Mouse (Mus musculus): ENCODE data around the gene Cacna1h. TPM values are rescaled to one million over a fixed set of nuclear protein-coding genes. Genes with fewer than 3 reads are reported as not detected.
A peak's percentile ranks its signal among the peaks of the same experiment; 100 is the strongest.

Gene Cacna1h
- polyA plus RNA-seq, 1 experiment from 2014 or later = 2.2 TPM

GRCm38 (mm10) chr17:25406011-25406441 lies 27.6 kb downstream of the Cacna1h start:
- ATAC-seq = no peak
- H3K9me3 ChIP-seq (ENCODE audit: control insufficient read depth, low read length) = no peaks in the 10 kb centered on the region
- no peak overlapping the region for H3K4me3 ChIP-seq (ENCODE audit: low read length)
- 31% methylated on average over 6 of the region's 6 CpGs for WGBS
- no peaks in the 10 kb centered on the region for H3K36me3 ChIP-seq (ENCODE audit: control insufficient read depth, insufficient read depth, low read length)
- H3K4me2 ChIP-seq (ENCODE audit: low read depth, low read length) = no peak overlapping the region
- H3K4me1 ChIP-seq (ENCODE audit: control insufficient read depth, insufficient read depth, low read length) = peaks cover 31% of the 10 kb centered on the region
- no peaks in the 10 kb centered on the region for H3K27me3 ChIP-seq (replicated peaks; ENCODE audit: control insufficient read depth, insufficient read depth, low read length)
- peak overlapping the region; percentile 32; the same call in 1 of the 2 replicates for H3K9ac ChIP-seq (ENCODE audit: low read depth, low read length)
- peak overlapping the region; percentile 63 for H3K27ac ChIP-seq (ENCODE audit: low read length)

GRCm38 (mm10) chr17:25405224-25405895 lies 28.2 kb downstream of the Cacna1h start:
- Histone ChIP-seq H3K36me3 (ENCODE audit: control insufficient read depth, insufficient read depth, low read length) (no peaks in the 10 kb centered on the region), H3K9ac (ENCODE audit: low read depth, low read length) (peak overlapping the region; percentile 32; the same call in 1 of the 2 replicates), H3K9me3 (ENCODE audit: control insufficient read depth, low read length) (no peaks in the 10 kb centered on the region), H3K4me3 (ENCODE audit: low read length) (no peak overlapping the region), H3K4me2 (ENCODE audit: low read depth, low read length) (no peak overlapping the region), H3K4me1 (ENCODE audit: control insufficient read depth, insufficient read depth, low read length) (peaks cover 31% of the 10 kb centered on the region), H3K27me3 (replicated peaks; ENCODE audit: control insufficient read depth, insufficient read depth, low read length) (no peaks in the 10 kb centered on the region), H3K27ac (ENCODE audit: low read length) (peak overlapping the region; percentile 63)
- 6% methylated on average over 10 of the region's 10 CpGs for WGBS
- ATAC-seq = peak; percentile 79

- H3K9ac ChIP-seq (ENCODE audit: low read depth, low read length) = no peak overlapping the region
- ATAC-seq = no peak
- no peaks in the 10 kb centered on the region for H3K36me3 ChIP-seq (ENCODE audit: control insufficient read depth, insufficient read depth, low read length)
- no peaks in the 10 kb centered on the region for H3K9me3 ChIP-seq (ENCODE audit: control insufficient read depth, low read length)
- peaks cover 27% of the 10 kb centered on the region for H3K4me1 ChIP-seq (ENCODE audit: control insufficient read depth, insufficient read depth, low read length)
- WGBS = 61% methylated on average over 3 of the region's 3 CpGs
- H3K4me2 ChIP-seq (ENCODE audit: low read depth, low read length) = no peak overlapping the region
- H3K4me3 ChIP-seq (ENCODE audit: low read length) = no peak overlapping the region
- no peaks in the 10 kb centered on the region for H3K27me3 ChIP-seq (replicated peaks; ENCODE audit: control insufficient read depth, insufficient read depth, low read length)
- H3K27ac ChIP-seq (ENCODE audit: low read length) = no peak overlapping the region
These were observed 29.4 kb downstream of the Cacna1h start for GRCm38 (mm10) chr17:25404190-25404589.

GRCm38 (mm10) chr17:25402224-25402623 lies 31.4 kb downstream of the Cacna1h start:
- peaks cover 26% of the 10 kb centered on the region for H3K4me1 ChIP-seq (ENCODE audit: control insufficient read depth, insufficient read depth, low read length)

GRCm38 (mm10) chr17:25401491-25401890 lies 32.1 kb downstream of the Cacna1h start:
- Histone ChIP-seq H3K36me3 (ENCODE audit: control insufficient read depth, insufficient read depth, low read length) (no peaks in the 10 kb centered on the region), H3K27me3 (replicated peaks; ENCODE audit: control insufficient read depth, insufficient read depth, low read length) (no peaks in the 10 kb centered on the region), H3K9ac (ENCODE audit: low read depth, low read length) (no peak overlapping the region), H3K9me3 (ENCODE audit: control insufficient read depth, low read length) (no peaks in the 10 kb centered on the region), H3K4me2 (ENCODE audit: low read depth, low read length) (no peak overlapping the region), H3K4me1 (ENCODE audit: control insufficient read depth, insufficient read depth, low read length) (peaks cover 19% of the 10 kb centered on the region), H3K4me3 (ENCODE audit: low read length) (no peak overlapping the region), H3K27ac (ENCODE audit: low read length) (no peak overlapping the region)
- WGBS = 54% methylated on average over 4 of the region's 4 CpGs
- ATAC-seq = no peak

More at GRCm38 (mm10) chr17:25402224-25402623, 31.4 kb downstream of the Cacna1h start:
- no peak overlapping the region for H3K4me2 ChIP-seq (ENCODE audit: low read depth, low read length)
- H3K9me3 ChIP-seq (ENCODE audit: control insufficient read depth, low read length) = no peaks in the 10 kb centered on the region
- no peak overlapping the region for H3K4me3 ChIP-seq (ENCODE audit: low read length)
- WGBS = 87% methylated on average over 13 of the region's 13 CpGs
- H3K27me3 ChIP-seq (replicated peaks; ENCODE audit: control insufficient read depth, insufficient read depth, low read length) = no peaks in the 10 kb centered on the region
- H3K9ac ChIP-seq (ENCODE audit: low read depth, low read length) = no peak overlapping the region
- no peak overlapping the region for H3K27ac ChIP-seq (ENCODE audit: low read length)
- no peak for ATAC-seq
- no peaks in the 10 kb centered on the region for H3K36me3 ChIP-seq (ENCODE audit: control insufficient read depth, insufficient read depth, low read length)

- no peak for ATAC-seq
- Histone ChIP-seq H3K4me3 (ENCODE audit: low read length) (no peak overlapping the region), H3K4me2 (ENCODE audit: low read depth, low read length) (no peak overlapping the region), H3K9ac (ENCODE audit: low read depth, low read length) (no peak overlapping the region), H3K27me3 (replicated peaks; ENCODE audit: control insufficient read depth, insufficient read depth, low read length) (no peaks in the 10 kb centered on the region), H3K9me3 (ENCODE audit: control insufficient read depth, low read length) (no peaks in the 10 kb centered on the region), H3K4me1 (ENCODE audit: control insufficient read depth, insufficient read depth, low read length) (peaks cover 9% of the 10 kb centered on the region), H3K27ac (ENCODE audit: low read length) (no peak overlapping the region), H3K36me3 (ENCODE audit: control insufficient read depth, insufficient read depth, low read length) (no peaks in the 10 kb centered on the region)
- 10% methylated on average over 7 of the region's 7 CpGs for WGBS
These were observed 33.1 kb downstream of the Cacna1h start for GRCm38 (mm10) chr17:25400443-25400842.

GRCm38 (mm10) chr17:25398520-25398838 lies 35.1 kb downstream of the Cacna1h start:
- 0 out of 2 replicates have a peak, but pooled peaks have one; percentile 39 for ATAC-seq
- Histone ChIP-seq H3K36me3 (ENCODE audit: control insufficient read depth, insufficient read depth, low read length) (no peaks in the 10 kb centered on the region), H3K9me3 (ENCODE audit: control insufficient read depth, low read length) (no peaks in the 10 kb centered on the region), H3K4me1 (ENCODE audit: control insufficient read depth, insufficient read depth, low read length) (no peaks in the 10 kb centered on the region), H3K4me2 (ENCODE audit: low read depth, low read length) (no peak overlapping the region), H3K9ac (ENCODE audit: low read depth, low read length) (no peak overlapping the region), H3K4me3 (ENCODE audit: low read length) (no peak overlapping the region), H3K27me3 (replicated peaks; ENCODE audit: control insufficient read depth, insufficient read depth, low read length) (no peaks in the 10 kb centered on the region), H3K27ac (ENCODE audit: low read length) (no peak overlapping the region)
- 63% methylated on average over 13 of the region's 13 CpGs for WGBS

- H3K4me3 ChIP-seq (ENCODE audit: low read length) = no peak overlapping the region
- ATAC-seq = peak; percentile 14; the same call in 1 of the 2 replicates
- WGBS = 38% methylated on average over 14 of the region's 14 CpGs
These were observed 35.6 kb downstream of the Cacna1h start for GRCm38 (mm10) chr17:25397804-25398519.

GRCm38 (mm10) chr17:25394526-25394925 lies 39.1 kb downstream of the Cacna1h start:
- Histone ChIP-seq H3K27me3 (replicated peaks; ENCODE audit: control insufficient read depth, insufficient read depth, low read length) (no peaks in the 10 kb centered on the region), H3K4me2 (ENCODE audit: low read depth, low read length) (no peak overlapping the region), H3K27ac (ENCODE audit: low read length) (no peak overlapping the region), H3K36me3 (ENCODE audit: control insufficient read depth, insufficient read depth, low read length) (no peaks in the 10 kb centered on the region), H3K4me3 (ENCODE audit: low read length) (no peak overlapping the region), H3K4me1 (ENCODE audit: control insufficient read depth, insufficient read depth, low read length) (no peaks in the 10 kb centered on the region), H3K9me3 (ENCODE audit: control insufficient read depth, low read length) (no peaks in the 10 kb centered on the region), H3K9ac (ENCODE audit: low read depth, low read length) (no peak overlapping the region)
- 89% methylated on average over 4 of the region's 4 CpGs for WGBS
- ATAC-seq = no peak

More at GRCm38 (mm10) chr17:25397804-25398519, 35.6 kb downstream of the Cacna1h start:
- Histone ChIP-seq H3K36me3 (ENCODE audit: control insufficient read depth, insufficient read depth, low read length) (no peaks in the 10 kb centered on the region), H3K4me1 (ENCODE audit: control insufficient read depth, insufficient read depth, low read length) (no peaks in the 10 kb centered on the region), H3K9me3 (ENCODE audit: control insufficient read depth, low read length) (no peaks in the 10 kb centered on the region), H3K9ac (ENCODE audit: low read depth, low read length) (no peak overlapping the region), H3K27me3 (replicated peaks; ENCODE audit: control insufficient read depth, insufficient read depth, low read length) (no peaks in the 10 kb centered on the region), H3K4me2 (ENCODE audit: low read depth, low read length) (no peak overlapping the region), H3K27ac (ENCODE audit: low read length) (no peak overlapping the region)

Data from intestine, embryonic 16.5 days (tissue).